In genomic region chr8:9402393-9402792, GRCm38 (mm10) we compare ENCODE assay signal across 17 mouse cellular contexts.
DNase-seq lines count a peak whose midpoint lies in the region; ATAC-seq lines count a peak whose summit lies in the region.
"Had no signal": no experiment of that assay in that cellular context is flagged by ENCODE, and none has a peak within 500 bp of the region (broad histone marks: within the 10 kb centered on the region; RNA-seq: fewer than 3 reads in every experiment).

No protein-coding gene starts in this region.

- DNase-seq in 416B (ENCODE audit: low read depth): peak; percentile 15
- DNase-seq in frontal cortex, postnatal 14 days (ENCODE audit: low spot score in 2 of 2): no peak
- DNase-seq in heart, adult 8-10 months (ENCODE audit: low spot score): no peak
- no peak for DNase-seq in kidney, adult 8-10 months
- DNase-seq: adrenal gland, adult 2 months; adrenal gland, postnatal 10 days; adrenal gland, postnatal 25 days; cerebellum, adult 11 months; cerebellum, adult 2 months; cerebellum, adult 9-10 months; cerebellum, postnatal 10 days; cerebellum, postnatal 25 days; embryo, embryonic 11 days had no signal

- ATAC-seq in granulocyte monocyte progenitor cell, adult 5-6 weeks (replicated peaks; ENCODE audit: poor library complexity, severe bottlenecking): peak; percentile 67
- peak; percentile 30; the same call in 1 of the 2 replicates for ATAC-seq in megakaryocyte, adult 5-6 weeks (ENCODE audit: poor library complexity, severe bottlenecking)
- ATAC-seq: forebrain, embryonic 14.5 days; forebrain, embryonic 16.5 days had no signal
